Mouse (Mus musculus) kidney, embryonic 14.5 days (tissue): ENCODE measurements around the gene Ly6g6f. TPM values are rescaled to one million over a fixed set of nuclear protein-coding genes. Genes with fewer than 3 reads are reported as not detected.

Experiments
- ATAC-seq: fragments of 200-750 bp; cut with Nextera tagmentation; 2 replicates; pipeline ENCODE4 v1.8.0; 2017; ENCODE audit warnings: moderate number of reproducible peaks, mild to moderate bottlenecking, moderate TSS enrichment, moderate library complexity; ENCODE audit not compliant: low FRiP score, low TSS enrichment
- H3K27ac ChIP-seq: fragments of 300-500 bp; sonication (generic); 2 replicates; pipeline ENCODE4 v1.5.1; 2014; ENCODE audit warnings: low read depth, mild to moderate bottlenecking, low read length, moderate library complexity, mixed read lengths
- H3K27me3 ChIP-seq: fragments of 300-500 bp; sonication (generic); 2 replicates; pipeline ENCODE4 v1.6.1; 2014; ENCODE audit warnings: mild to moderate bottlenecking, low read length; ENCODE audit not compliant: control insufficient read depth, insufficient read depth
- H3K36me3 ChIP-seq: fragments of 300-500 bp; sonication (generic); 2 replicates; pipeline ENCODE4 v1.6.1; 2014; ENCODE audit warnings: low read length, mixed read lengths; ENCODE audit not compliant: control insufficient read depth, insufficient read depth
- H3K4me1 ChIP-seq: fragments of 300-500 bp; sonication (generic); 2 replicates; pipeline ENCODE4 v1.6.1; 2014; ENCODE audit warnings: low read length, mixed read lengths; ENCODE audit not compliant: control insufficient read depth, insufficient read depth
- H3K4me2 ChIP-seq: fragments of 300-500 bp; sonication (generic); replicated peaks from 2 replicates; pipeline ENCODE4 v1.6.1; 2014; ENCODE audit warnings: low read depth, mild to moderate bottlenecking, low read length
- H3K4me3 ChIP-seq: fragments of 300-500 bp; sonication (generic); 2 replicates; pipeline ENCODE4 v1.5.1; 2014; ENCODE audit warnings: mild to moderate bottlenecking, low read length
- H3K9ac ChIP-seq: fragments of 300-500 bp; sonication (generic); 2 replicates; pipeline ENCODE4 v1.6.1; 2014; ENCODE audit warnings: low read depth, mild to moderate bottlenecking, low read length, moderate library complexity
- H3K9me3 ChIP-seq: fragments of 300-500 bp; sonication (generic); 2 replicates; pipeline ENCODE4 v1.6.1; 2016; ENCODE audit warnings: low read length; ENCODE audit not compliant: control insufficient read depth
- WGBS: fragments of 180-500 bp; shearing (Covaris S2); extraction: QIAGEN DNeasy Blood & Tissue Kit; methylation state at CpG from one replicate; pipeline ENCODE4 v1.1.7; 2014; 5-methylcytosine and 5-hydroxymethylcytosine counted together
- polyA plus RNA-seq: library from polyadenylated mRNA; unstranded; fragments of >200 nt; fragmentation: Nextera tagmentation; extraction: Ambion mirVana; gene quantifications from 2 replicates; pipeline ENCODE4 v1.2.1, GENCODE M21; 2014

Ly6g6f gene
- polyA plus RNA-seq, 1 experiment from 2014 or later = 0.31 TPM

DNA sequence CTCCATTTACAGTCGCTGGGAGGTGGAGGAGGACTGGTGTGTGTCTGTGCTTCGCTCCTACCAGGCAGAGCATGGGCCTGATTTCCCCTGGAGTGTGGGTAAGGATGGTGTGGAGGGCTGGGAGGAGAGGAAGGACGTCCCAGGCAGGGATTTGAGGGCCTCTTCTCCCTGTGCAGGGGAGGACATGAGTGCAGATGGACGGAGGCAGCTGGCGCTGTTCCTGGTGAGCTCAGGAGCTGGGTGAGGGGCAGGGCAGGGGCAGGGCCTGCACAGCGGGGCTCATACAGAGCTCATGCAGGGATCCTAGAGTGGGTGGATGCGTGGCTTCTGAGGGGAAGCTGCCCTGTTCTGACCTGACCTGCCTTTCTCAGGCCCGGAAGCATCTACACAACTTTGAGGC, 16.9 kb upstream of the Ly6g6f start:
- WGBS = 70% methylated on average over 8 of the region's 8 CpGs
- peak overlapping the region; percentile 24; the same call in 1 of the 2 replicates for H3K27ac ChIP-seq
- no peak overlapping the region for H3K4me3 ChIP-seq
- peaks cover 10% of the 10 kb centered on the region; the same call in 1 of the 2 replicates for H3K4me1 ChIP-seq
- H3K4me2 ChIP-seq = no peak overlapping the region
- peak; percentile 21; the same call in 1 of the 2 replicates for ATAC-seq
- H3K36me3 ChIP-seq = peaks cover 61% of the 10 kb centered on the region
- no peaks in the 10 kb centered on the region for H3K27me3 ChIP-seq
- H3K9me3 ChIP-seq = no peaks in the 10 kb centered on the region
- no peak overlapping the region for H3K9ac ChIP-seq

DNA sequence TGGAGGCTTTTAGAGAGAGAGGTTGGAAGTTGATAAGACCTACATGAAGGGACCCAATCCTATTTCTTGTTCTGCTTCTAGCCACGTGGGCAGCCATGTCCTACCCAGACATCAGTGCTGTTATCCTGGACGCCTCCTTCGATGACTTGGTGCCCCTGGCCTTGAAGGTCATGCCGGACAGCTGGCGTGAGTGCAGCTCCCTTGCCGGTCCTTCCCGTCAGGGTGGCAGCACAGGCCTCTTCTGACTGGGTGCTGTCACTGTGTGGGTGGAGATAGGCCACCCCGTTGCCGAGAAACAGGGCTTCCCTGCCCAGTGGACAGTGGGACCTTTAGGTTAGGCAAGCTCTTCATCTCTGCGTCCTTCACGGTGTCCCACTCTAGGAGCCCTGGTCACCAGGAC, 15.8 kb upstream of the Ly6g6f start:
- 81% methylated on average over 11 of the region's 11 CpGs for WGBS
- H3K27me3 ChIP-seq = no peaks in the 10 kb centered on the region
- H3K4me3 ChIP-seq = no peak overlapping the region
- no peaks in the 10 kb centered on the region for H3K9me3 ChIP-seq
- peaks cover 10% of the 10 kb centered on the region; the same call in 1 of the 2 replicates for H3K4me1 ChIP-seq
- H3K9ac ChIP-seq = peak overlapping the region; percentile 13; the same call in 1 of the 2 replicates
- no peak overlapping the region for H3K4me2 ChIP-seq
- no peak for ATAC-seq
- no peak overlapping the region for H3K27ac ChIP-seq
- H3K36me3 ChIP-seq = peaks cover 72% of the 10 kb centered on the region

DNA sequence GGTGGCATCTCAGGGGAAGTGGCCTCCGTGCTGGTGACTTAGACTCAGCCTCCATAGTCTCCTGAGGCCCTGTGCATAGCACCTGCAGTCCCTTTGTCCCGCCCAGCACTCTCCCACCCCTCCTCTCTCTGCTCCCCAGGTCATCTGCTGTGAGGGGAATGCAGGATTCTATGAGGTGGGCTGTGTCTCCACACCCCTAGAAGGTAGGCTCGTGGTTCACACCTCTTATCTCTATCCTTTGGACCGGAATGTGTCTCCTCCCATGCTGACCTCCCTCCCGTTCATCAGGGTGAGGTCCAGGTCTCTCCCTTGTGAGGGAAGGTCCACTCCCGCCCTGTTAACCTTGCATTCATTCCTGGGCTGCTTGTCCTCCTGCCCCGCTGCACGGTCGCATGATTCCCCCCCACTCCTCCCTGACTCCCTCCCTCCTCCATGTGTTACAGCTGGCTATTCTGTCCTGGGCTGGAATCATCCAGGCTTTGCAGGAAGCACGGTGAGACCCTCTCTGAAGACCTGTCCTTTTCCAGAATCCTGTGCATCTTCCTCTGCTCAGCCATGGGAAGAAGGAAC, 14.9 kb upstream of the Ly6g6f start:
- peaks cover 76% of the 10 kb centered on the region for H3K36me3 ChIP-seq
- 44% methylated on average over 10 of the region's 10 CpGs for WGBS
- ATAC-seq = no peak
- H3K27me3 ChIP-seq = no peaks in the 10 kb centered on the region
- H3K4me1 ChIP-seq = 0 out of 2 replicates have a peak, but pooled peaks cover 8% of the 10 kb centered on the region
- no peaks in the 10 kb centered on the region for H3K9me3 ChIP-seq
- no peak overlapping the region for H3K4me3 ChIP-seq
- peak overlapping the region; percentile 7; the same call in 1 of the 2 replicates for H3K9ac ChIP-seq
- H3K27ac ChIP-seq = peak overlapping the region; percentile 30; the same call in 1 of the 2 replicates
- H3K4me2 ChIP-seq = no peak overlapping the region

DNA sequence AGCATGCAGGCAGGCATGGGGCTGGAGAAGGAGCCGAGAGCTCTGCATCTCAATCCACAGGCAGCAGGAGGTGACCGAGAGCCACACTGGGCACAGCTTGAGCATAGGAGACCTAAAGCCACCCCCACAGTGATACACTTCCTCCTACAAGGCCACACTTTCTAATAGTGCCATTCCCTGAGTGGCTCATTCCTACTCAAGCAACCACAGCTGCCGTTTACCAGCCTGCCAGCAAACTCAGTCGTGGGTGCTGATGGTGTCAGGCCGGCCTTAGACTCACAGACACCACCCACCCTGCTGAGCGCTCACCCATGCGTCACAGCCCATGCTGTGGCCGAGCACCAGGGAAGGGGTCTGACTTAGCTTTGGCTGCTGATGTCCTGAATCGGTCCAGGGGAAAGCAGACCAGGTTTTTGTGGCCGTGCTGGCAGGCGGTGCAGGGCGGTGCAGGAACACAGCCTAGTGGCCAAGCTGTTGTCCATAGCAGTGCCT, 11.8 kb upstream of the Ly6g6f start:
- no peak for ATAC-seq
- WGBS = 79% methylated on average over 12 of the region's 12 CpGs
- Histone ChIP-seq H3K36me3 (peaks cover 81% of the 10 kb centered on the region), H3K4me3 (no peak overlapping the region), H3K4me1 (0 out of 2 replicates have a peak, but pooled peaks cover 5% of the 10 kb centered on the region), H3K9me3 (no peaks in the 10 kb centered on the region), H3K27ac (no peak overlapping the region), H3K27me3 (no peaks in the 10 kb centered on the region), H3K9ac (no peak overlapping the region), H3K4me2 (no peak overlapping the region)

DNA sequence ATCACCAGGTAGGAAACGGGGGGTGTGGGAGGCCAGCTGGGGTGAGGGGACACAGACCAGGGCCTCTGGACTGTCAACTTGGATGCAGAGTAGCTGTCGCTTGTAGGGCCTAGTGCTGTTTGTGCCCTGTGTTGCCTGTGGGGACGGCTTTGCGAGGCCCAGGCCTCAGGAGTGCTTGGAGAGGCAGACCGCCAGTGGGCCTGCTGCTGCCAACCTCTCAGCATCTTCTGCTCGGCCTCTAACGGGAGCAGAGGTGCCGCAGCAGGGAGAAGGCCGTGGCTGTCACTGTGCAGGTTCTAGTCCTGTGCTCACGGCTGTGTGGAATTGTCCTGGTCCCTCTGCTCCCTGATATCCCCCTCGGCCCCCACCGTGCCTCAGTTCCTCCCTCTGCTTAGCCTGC, 11.2 kb upstream of the Ly6g6f start:
- Histone ChIP-seq H3K4me3 (no peak overlapping the region), H3K9me3 (no peaks in the 10 kb centered on the region), H3K36me3 (peaks cover 77% of the 10 kb centered on the region), H3K27ac (no peak overlapping the region), H3K4me1 (0 out of 2 replicates have a peak, but pooled peaks cover 5% of the 10 kb centered on the region), H3K27me3 (no peaks in the 10 kb centered on the region), H3K4me2 (no peak overlapping the region), H3K9ac (no peak overlapping the region)
- no peak for ATAC-seq
- 76% methylated on average over 12 of the region's 12 CpGs for WGBS

DNA sequence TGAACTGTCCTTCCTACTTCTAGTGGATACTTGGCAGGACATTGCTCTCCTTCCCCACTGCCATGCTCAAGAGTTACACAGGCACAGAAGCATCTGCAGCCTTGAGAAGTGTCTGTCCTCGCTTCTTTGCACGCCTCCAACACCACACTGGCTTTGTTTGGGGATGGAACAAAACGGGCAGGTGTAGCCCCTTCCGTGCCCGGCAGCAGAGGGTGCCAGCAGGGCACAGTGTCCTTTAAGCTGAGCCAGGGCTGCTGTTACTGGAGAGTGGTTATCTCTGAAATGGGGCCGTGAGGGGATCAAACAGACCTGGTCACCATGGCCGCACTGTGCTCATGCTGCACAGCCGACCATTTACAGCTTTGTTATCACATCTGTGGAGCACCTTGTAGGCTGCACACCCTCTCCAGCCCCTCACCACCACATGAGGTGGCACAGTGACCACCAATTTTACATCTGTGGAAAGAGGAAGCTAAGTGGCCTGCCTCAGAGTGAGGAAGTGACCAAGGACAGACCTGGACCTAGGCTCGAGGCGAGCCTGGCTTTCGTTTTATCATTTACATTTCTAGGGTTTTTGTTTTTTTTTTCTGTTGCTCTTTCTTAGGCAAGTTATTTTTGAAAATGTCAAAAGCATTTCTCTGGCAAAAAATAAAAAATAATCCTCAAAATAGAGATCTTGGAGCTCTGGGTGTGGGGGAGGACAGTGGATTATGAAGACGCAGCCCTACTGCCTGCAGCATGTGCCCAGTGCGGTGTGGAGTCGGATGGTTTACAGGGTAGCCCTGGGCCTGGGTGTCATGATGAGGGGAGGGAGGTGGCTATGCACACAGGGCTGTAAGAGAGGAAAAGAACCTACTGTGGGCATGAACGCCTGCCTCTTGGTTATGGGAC, 9.3 kb upstream of the Ly6g6f start:
- H3K4me1 ChIP-seq = peaks cover 14% of the 10 kb centered on the region
- no peak overlapping the region for H3K4me3 ChIP-seq
- WGBS = 92% methylated on average over 15 of the region's 15 CpGs
- H3K4me2 ChIP-seq = no peak overlapping the region
- no peak overlapping the region for H3K27ac ChIP-seq
- peaks cover 63% of the 10 kb centered on the region for H3K36me3 ChIP-seq
- H3K9ac ChIP-seq = no peak overlapping the region
- ATAC-seq = no peak
- H3K9me3 ChIP-seq = no peaks in the 10 kb centered on the region
- no peaks in the 10 kb centered on the region for H3K27me3 ChIP-seq

DNA sequence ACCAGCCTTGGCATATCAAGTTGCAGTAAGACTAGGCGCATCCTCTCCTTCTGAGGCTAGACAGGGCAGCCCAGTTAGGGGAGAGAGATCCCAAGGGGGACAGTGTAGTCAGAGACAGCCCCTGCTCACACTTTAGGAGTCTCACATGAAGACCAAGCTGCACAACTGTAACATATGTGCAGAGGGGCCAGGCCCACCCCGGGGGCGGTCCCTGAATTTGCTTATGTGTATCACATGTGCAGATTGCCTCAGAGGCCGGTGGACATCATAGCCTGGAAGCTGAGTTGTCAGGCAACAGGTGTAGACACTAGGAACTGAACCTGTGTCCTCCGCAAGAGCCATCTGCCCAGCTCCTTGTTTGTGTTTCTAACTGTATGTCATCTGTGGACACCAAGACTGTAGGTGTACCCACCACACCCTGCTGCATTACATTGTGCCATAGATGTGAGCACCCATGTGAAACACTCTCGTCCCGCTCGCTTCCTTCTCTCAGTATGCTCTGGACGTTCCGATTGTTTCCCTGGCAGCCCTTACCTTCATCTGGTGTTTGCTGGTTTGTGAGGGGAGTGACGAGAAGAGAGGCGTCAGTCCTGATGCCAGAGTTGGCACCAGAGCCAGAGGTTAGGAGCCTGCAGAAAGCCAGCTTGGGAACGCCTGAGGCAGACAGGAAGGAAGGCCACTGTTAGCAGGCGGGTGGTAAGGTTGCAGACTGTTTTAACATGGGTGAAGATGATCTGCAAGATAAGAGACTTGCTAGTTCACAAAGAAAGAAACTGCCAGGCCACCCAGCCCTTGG, 7.2 kb upstream of the Ly6g6f start:
- WGBS = 83% methylated on average over 14 of the region's 14 CpGs

DNA sequence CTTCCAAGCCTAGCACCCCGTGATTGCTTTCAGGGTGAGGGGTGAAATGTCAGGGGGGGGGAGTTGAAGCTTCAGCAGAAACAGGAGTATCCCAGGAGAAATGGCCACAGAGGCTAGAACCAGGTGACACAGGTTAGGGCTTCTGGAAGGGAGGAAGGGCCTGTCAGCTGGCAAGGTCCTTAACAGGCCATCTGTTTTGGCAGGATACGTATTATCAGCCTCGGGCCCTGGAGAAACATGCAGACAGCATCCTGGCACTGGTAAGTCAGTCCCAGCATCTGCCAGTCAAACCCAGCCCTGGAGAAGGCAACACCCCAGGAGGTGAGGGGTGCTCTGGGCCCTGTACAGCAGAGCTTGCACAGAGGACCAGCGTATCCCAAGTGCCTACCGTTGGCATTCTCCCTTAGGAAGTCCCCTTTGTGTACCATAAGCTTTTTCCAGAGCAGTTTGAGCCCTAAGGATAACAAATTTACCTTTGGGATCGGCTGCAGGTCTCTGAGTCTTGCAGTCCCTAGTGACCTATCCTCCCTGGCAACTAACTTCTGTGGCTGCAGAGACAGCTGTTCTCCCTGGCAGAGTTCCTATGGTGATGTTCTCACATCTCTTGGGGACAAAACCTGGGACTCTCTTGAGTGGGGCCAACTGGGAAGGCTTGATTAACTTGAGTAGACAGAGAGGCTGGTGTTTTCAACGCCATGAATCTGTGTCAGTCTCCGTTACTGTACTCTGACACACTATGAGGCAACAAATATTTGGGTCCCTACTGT, 4.9 kb upstream of the Ly6g6f start:
- 67% methylated on average over 8 of the region's 8 CpGs for WGBS
- Histone ChIP-seq H3K4me1 (peaks cover 12% of the 10 kb centered on the region), H3K4me3 (peak overlapping the region; percentile 64), H3K27ac (no peak overlapping the region), H3K9me3 (no peaks in the 10 kb centered on the region), H3K27me3 (no peaks in the 10 kb centered on the region), H3K9ac (peak overlapping the region; percentile 86; the same call in 1 of the 2 replicates), H3K36me3 (peaks cover 26% of the 10 kb centered on the region), H3K4me2 (peak overlapping the region; percentile 67)
- ATAC-seq = no peak

More for the DNA sequence above, 7.2 kb upstream of the Ly6g6f start:
- Histone ChIP-seq H3K4me1 (peaks cover 15% of the 10 kb centered on the region), H3K4me3 (no peak overlapping the region), H3K36me3 (peaks cover 44% of the 10 kb centered on the region), H3K27me3 (no peaks in the 10 kb centered on the region), H3K4me2 (no peak overlapping the region), H3K27ac (no peak overlapping the region), H3K9ac (no peak overlapping the region), H3K9me3 (no peaks in the 10 kb centered on the region)
- ATAC-seq = no peak
